Mouse (Mus musculus) bone marrow macrophage, adult 2 months (primary cell): Measurements from ENCODE around the gene Polm.

Source experiments
- CTCF ChIP-seq: IDR thresholded peaks from 2 replicates; pipeline ENCODE4 v1.5.1; 2012; ENCODE audit warnings: low read depth, mild to moderate bottlenecking, low read length, moderate library complexity
- POLR2A ChIP-seq: IDR thresholded peaks from 2 replicates; pipeline ENCODE4 v1.6.1; 2012; ENCODE audit warnings: mild to moderate bottlenecking, low read depth, low read length, borderline replicate concordance

GRCm38 (mm10) chr11:5882518-5882917 lies 44.7 kb upstream of the Polm start:
- TF ChIP-seq CTCF = no peak
- no peak for TF ChIP-seq POLR2A
